Mouse (Mus musculus): ENCODE results near the gene Tenm2. TPM values are rescaled to one million over a fixed set of nuclear protein-coding genes. Genes with fewer than 3 reads are reported as not detected.

Gene Tenm2
- total and polyA plus RNA-seq, 3 experiments = 0.08 to 0.14 (median 0.12) TPM

DNA sequence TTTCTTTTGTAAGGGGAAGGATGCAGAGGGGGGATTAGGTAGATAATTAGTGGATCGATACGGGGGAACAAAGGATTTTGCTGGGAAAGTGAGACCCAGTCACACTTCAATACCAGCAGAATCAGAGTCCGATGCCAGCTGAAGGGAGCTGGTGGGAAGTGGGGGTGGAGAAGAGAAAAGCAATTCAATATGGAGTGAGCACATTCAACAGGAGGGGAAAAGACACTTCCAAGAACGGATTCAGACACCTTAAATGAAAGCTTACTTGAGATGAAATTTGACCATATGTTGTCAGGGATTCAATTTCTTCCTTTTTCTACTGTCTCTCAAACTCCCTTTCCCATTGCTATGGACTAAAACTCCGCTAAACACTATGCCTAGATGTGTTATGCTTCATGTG is 900.6 kb downstream of the Tenm2 start:
- no peak for DNase-seq
- no peaks in the 10 kb centered on the region for H3K27me3 ChIP-seq (ENCODE audit: control insufficient read depth, insufficient read depth, low read length)
- H3K9ac ChIP-seq (ENCODE audit: low read depth, low read length) = no peak overlapping the region
- WGBS = 77% methylated on average over 5 of the region's 5 CpGs
- H3K36me3 ChIP-seq (ENCODE audit: control insufficient read depth, insufficient read depth, low read length) = no peaks in the 10 kb centered on the region
- TF ChIP-seq EP300 (IDR thresholded peaks at IDR 0.05; ENCODE audit: insufficient read depth, low read depth, low read length) = no peak
- no peak for TF ChIP-seq CTCF (IDR thresholded peaks at IDR 0.05)
- no peak overlapping the region for H3K27ac ChIP-seq
- no peaks in the 10 kb centered on the region for H3K4me1 ChIP-seq (ENCODE audit: control insufficient read depth, insufficient read depth, low read length)
- no peak overlapping the region for H3K4me3 ChIP-seq
- H3K79me2 ChIP-seq (replicated peaks; ENCODE audit: control insufficient read depth, insufficient read depth, low read length) = no peaks in the 10 kb centered on the region
- intact Hi-C loops (cut with DNase I) = no loop called here

- Histone ChIP-seq H3K27ac (no peak overlapping the region), H3K79me2 (replicated peaks; ENCODE audit: control insufficient read depth, insufficient read depth, low read length) (no peaks in the 10 kb centered on the region), H3K9ac (ENCODE audit: low read depth, low read length) (no peak overlapping the region), H3K36me3 (ENCODE audit: control insufficient read depth, insufficient read depth, low read length) (no peaks in the 10 kb centered on the region), H3K27me3 (ENCODE audit: control insufficient read depth, insufficient read depth, low read length) (no peaks in the 10 kb centered on the region), H3K4me3 (no peak overlapping the region), H3K4me1 (ENCODE audit: control insufficient read depth, insufficient read depth, low read length) (no peaks in the 10 kb centered on the region)
- intact Hi-C loops (cut with DNase I) = no loop called here
- TF ChIP-seq CTCF (IDR thresholded peaks at IDR 0.05) = no peak
- no peak for TF ChIP-seq POLR2A (IDR thresholded peaks at IDR 0.05; ENCODE audit: insufficient read depth, low read depth, low read length)
- no peak for TF ChIP-seq EP300 (IDR thresholded peaks at IDR 0.05; ENCODE audit: insufficient read depth, low read depth, low read length)
- WGBS = 5% methylated on average over 7 of the region's 7 CpGs
- DNase-seq = no peak
Observed at GRCm38 (mm10) chr11:36334100-36334735, 901.5 kb downstream of the Tenm2 start.

DNA sequence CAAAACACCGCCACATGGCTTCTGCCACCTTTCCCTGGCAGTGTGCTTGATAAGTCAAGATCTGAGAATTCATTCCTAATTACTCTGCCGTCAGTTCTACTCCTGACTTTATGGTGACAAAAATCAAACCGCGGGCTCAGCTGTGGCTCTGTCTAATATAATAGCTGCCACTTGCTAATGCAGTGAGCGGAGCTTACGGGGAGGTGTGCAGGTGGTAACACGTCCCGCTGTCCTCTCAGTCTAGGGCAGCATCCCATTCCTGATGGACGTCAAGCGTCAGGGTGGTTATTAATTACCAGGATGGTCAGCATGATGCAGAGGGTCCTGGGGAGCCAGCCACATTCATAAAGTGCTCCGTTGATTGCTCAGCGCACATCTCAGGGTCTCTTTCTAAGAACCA is 903.5 kb downstream of the Tenm2 start:
- DNase-seq = no peak
- no peak for TF ChIP-seq CTCF (IDR thresholded peaks at IDR 0.05)
- no peak for TF ChIP-seq POLR2A (IDR thresholded peaks at IDR 0.05; ENCODE audit: insufficient read depth, low read depth, low read length)
- TF ChIP-seq EP300 (IDR thresholded peaks at IDR 0.05; ENCODE audit: insufficient read depth, low read depth, low read length) = no peak
- intact Hi-C loops (cut with DNase I) = no loop called here
- no peak overlapping the region for H3K4me3 ChIP-seq
- no peaks in the 10 kb centered on the region for H3K79me2 ChIP-seq (replicated peaks; ENCODE audit: control insufficient read depth, insufficient read depth, low read length)
- H3K27me3 ChIP-seq (ENCODE audit: control insufficient read depth, insufficient read depth, low read length) = no peaks in the 10 kb centered on the region
- H3K27ac ChIP-seq = no peak overlapping the region
- no peaks in the 10 kb centered on the region for H3K4me1 ChIP-seq (ENCODE audit: control insufficient read depth, insufficient read depth, low read length)
- 84% methylated on average over 12 of the region's 12 CpGs for WGBS
- H3K9ac ChIP-seq (ENCODE audit: low read depth, low read length) = no peak overlapping the region
- H3K36me3 ChIP-seq (ENCODE audit: control insufficient read depth, insufficient read depth, low read length) = no peaks in the 10 kb centered on the region

DNA sequence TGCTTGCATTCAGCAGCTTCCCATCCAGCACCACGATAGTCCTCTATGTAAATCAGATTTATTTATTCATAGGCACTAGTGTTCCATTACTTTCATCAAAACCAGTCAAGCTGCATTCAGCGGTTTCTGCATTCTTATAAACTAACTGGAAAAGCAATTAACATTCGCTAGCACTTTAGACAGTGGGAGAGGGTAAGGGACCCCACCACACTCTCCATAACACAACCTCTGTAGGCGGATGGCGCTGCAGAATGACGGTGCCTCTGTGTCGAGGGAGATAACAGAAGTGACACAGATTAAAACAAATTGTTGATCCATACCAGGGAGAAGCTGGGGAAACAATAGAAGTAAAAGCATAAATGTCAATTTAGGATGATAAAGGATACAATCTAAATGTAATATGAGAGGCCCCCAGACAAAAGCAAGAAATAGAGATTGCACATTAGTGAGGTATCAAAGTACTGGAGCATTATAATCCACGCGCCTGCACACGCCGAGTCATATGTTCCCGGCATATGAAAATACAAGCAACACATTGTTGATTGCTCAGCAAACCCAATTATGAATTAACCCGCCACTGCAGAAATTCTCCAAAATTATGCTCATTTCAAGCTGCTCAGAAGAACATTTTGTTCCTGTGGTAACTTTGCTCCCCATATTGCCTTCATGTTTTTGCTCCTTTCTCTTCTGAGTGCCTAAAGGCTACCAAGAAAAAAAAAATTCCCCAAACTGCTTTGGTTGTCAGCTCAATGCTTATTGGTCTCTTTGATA is 904.2 kb downstream of the Tenm2 start:
- Histone ChIP-seq H3K79me2 (replicated peaks; ENCODE audit: control insufficient read depth, insufficient read depth, low read length) (no peaks in the 10 kb centered on the region), H3K27ac (no peak overlapping the region), H3K4me3 (no peak overlapping the region), H3K4me1 (ENCODE audit: control insufficient read depth, insufficient read depth, low read length) (no peaks in the 10 kb centered on the region), H3K36me3 (ENCODE audit: control insufficient read depth, insufficient read depth, low read length) (no peaks in the 10 kb centered on the region), H3K9ac (ENCODE audit: low read depth, low read length) (no peak overlapping the region), H3K27me3 (ENCODE audit: control insufficient read depth, insufficient read depth, low read length) (no peaks in the 10 kb centered on the region)
- intact Hi-C loops (cut with DNase I) = no loop called here
- WGBS = 69% methylated on average over 13 of the region's 13 CpGs
- no peak for DNase-seq
- no peak for TF ChIP-seq POLR2A (IDR thresholded peaks at IDR 0.05; ENCODE audit: insufficient read depth, low read depth, low read length)
- no peak for TF ChIP-seq EP300 (IDR thresholded peaks at IDR 0.05; ENCODE audit: insufficient read depth, low read depth, low read length)
- no peak for TF ChIP-seq CTCF (IDR thresholded peaks at IDR 0.05)

DNA sequence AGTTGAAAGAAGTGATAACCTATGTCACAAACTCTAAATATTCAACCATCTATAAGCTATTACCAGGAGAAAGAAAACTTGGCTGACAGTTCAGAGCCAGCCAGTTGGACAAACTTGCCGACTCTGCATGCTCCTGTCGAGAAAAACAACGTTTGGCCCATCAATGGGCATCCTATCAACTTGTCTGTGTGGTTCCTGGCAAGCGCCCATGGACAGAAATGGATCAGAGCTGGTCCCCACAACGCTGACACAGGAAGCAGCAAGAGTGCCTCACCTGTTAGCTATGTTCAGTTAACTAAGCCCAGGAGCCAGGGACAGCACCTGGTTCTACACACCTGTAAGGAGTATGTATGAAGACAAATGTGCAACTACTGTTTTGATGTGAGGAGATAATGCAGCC is 908.5 kb downstream of the Tenm2 start:
- TF ChIP-seq CTCF (IDR thresholded peaks at IDR 0.05) = no peak
- TF ChIP-seq EP300 (IDR thresholded peaks at IDR 0.05; ENCODE audit: insufficient read depth, low read depth, low read length) = no peak
- TF ChIP-seq POLR2A (IDR thresholded peaks at IDR 0.05; ENCODE audit: insufficient read depth, low read depth, low read length) = no peak
- H3K9ac ChIP-seq (ENCODE audit: low read depth, low read length) = no peak overlapping the region
- no peak overlapping the region for H3K4me3 ChIP-seq
- H3K27ac ChIP-seq = no peak overlapping the region
- no peaks in the 10 kb centered on the region for H3K36me3 ChIP-seq (ENCODE audit: control insufficient read depth, insufficient read depth, low read length)
- no peaks in the 10 kb centered on the region for H3K27me3 ChIP-seq (ENCODE audit: control insufficient read depth, insufficient read depth, low read length)
- no peaks in the 10 kb centered on the region for H3K79me2 ChIP-seq (replicated peaks; ENCODE audit: control insufficient read depth, insufficient read depth, low read length)
- no peaks in the 10 kb centered on the region for H3K4me1 ChIP-seq (ENCODE audit: control insufficient read depth, insufficient read depth, low read length)
- intact Hi-C loops (cut with DNase I) = no loop called here
- 64% methylated on average over 5 of the region's 5 CpGs for WGBS
- DNase-seq = no peak

DNA sequence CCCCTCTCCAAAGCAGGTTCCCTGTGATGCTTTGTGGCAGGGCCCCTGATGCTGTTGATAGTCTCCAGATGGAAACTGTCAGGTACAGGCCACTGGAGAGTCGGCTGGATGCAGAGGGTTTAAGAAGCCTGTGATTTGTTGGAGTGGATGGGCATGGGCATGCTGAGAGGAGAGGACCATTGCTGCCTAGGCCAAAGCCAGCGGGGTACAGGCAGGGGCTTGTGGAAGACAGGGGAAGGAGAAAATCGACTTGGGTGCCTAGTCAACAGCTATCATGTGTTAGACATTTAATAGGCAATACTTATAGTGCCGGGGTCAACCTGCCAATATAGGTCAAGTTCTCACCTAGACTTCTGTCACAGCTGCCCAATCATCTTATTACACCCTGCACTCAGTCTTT is 926.4 kb downstream of the Tenm2 start:
- no peak for DNase-seq
- H3K36me3 ChIP-seq (ENCODE audit: control insufficient read depth, insufficient read depth, low read length) = no peaks in the 10 kb centered on the region
- no peaks in the 10 kb centered on the region for H3K4me1 ChIP-seq (ENCODE audit: control insufficient read depth, insufficient read depth, low read length)
- TF ChIP-seq CTCF (IDR thresholded peaks at IDR 0.05) (no peak), POLR2A (IDR thresholded peaks at IDR 0.05; ENCODE audit: insufficient read depth, low read depth, low read length) (no peak), EP300 (IDR thresholded peaks at IDR 0.05; ENCODE audit: insufficient read depth, low read depth, low read length) (no peak)
- no peaks in the 10 kb centered on the region for H3K79me2 ChIP-seq (replicated peaks; ENCODE audit: control insufficient read depth, insufficient read depth, low read length)
- WGBS = 67% methylated on average over 4 of the region's 4 CpGs
- no peaks in the 10 kb centered on the region for H3K27me3 ChIP-seq (ENCODE audit: control insufficient read depth, insufficient read depth, low read length)
- H3K27ac ChIP-seq = no peak overlapping the region
- intact Hi-C loops (cut with DNase I) = no loop called here
- no peak overlapping the region for H3K9ac ChIP-seq (ENCODE audit: low read depth, low read length)
- no peak overlapping the region for H3K4me3 ChIP-seq
